Mouse (Mus musculus): ENCODE results near the gene Acad8. TPM values are rescaled to one million over a fixed set of nuclear protein-coding genes. Genes with fewer than 3 reads are reported as not detected.

Acad8 gene
- total RNA-seq, 4 experiments from 2014 or later: 33.4 to 46.6 (median 39.7) TPM

DNA sequence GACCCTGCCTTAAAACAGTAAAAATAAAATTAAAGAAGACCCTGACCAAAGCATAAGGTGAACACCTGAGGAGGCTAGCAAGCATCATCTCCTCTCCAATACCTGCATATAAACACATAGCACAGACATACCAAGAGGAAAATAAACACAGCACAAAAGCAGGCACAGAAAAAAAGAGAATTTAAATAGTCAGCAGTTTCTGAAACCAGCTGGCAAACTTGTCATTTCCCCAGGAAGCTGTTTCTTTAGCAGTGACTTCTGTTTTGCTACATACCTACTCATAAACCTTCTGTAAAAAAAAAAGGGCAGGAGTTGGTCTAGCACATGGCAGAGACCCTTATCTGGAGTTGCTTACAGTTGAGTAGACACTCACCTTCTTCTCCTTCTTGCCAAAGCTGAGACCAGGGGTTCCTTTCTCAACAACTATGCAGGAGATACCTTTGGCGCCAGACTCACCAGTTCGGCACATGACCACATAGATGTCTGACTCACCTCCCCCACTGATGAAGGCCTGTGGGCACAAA is 14.2 kb downstream of the Acad8 start:
- DNase-seq (ENCODE audit: low spot score in 2 of 2): no peak

GRCm38 (mm10) chr9:26978776-26979175 is 20.6 kb downstream of the Acad8 start:
- DNase-seq (ENCODE audit: low spot score in 2 of 2): no peak

DNA sequence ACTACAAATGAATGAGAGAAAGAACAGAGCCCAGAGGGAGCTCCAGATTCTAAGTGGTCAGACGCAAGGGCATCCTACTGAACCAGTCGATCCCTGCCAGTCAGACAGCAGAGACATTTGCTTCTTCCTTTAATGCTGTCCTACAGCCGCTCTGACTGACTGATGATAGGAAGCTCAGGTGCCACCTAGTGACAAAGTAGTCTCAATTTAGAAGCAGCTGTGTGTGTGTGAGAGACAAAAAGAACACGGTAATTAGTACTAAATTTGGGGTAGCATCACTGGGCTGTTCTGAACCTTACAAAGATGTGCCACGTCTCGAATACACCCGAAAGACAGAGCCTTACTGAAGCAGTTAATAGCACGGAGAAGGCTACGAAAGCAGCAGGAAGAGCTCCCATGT is 21.6 kb downstream of the Acad8 start:
- DNase-seq (ENCODE audit: low spot score in 2 of 2): no peak

GRCm38 (mm10) chr9:26947790-26948189 is 51.6 kb downstream of the Acad8 start:
- no peak for DNase-seq (ENCODE audit: low spot score in 2 of 2)

- DNase-seq (ENCODE audit: low spot score in 2 of 2): no peak
These were observed 75.2 kb downstream of the Acad8 start for GRCm38 (mm10) chr9:26924146-26924545.

Other genes with a start within 250 kb of the Acad8 start
- 1 to 10 TPM in 1 of 4 experiments, under 1 TPM in 3; 0.34 to 1.0 (median 0.44) TPM for gene Glb1l2, start 193.1 kb downstream of the Acad8 start, total RNA-seq (2022)
- gene Glb1l3, start 138.7 kb downstream of the Acad8 start, total RNA-seq (2022): not detected
- gene Gm1110, start 76.5 kb downstream of the Acad8 start, total RNA-seq (2022): not detected
- gene Thyn1, start 144 bp upstream of the Acad8 start, total RNA-seq (2022): 10 to 100 TPM; 84.4 to 97.1 (median 94.3) TPM
- gene Vps26b, start 30.5 kb upstream of the Acad8 start, total RNA-seq (2022): 100 to 1,000 TPM in 2 of 4 experiments, 10 to 100 TPM in 2; 93.9 to 110 (median 103) TPM
- 10 to 100 TPM; 17.8 to 22.9 (median 21.7) TPM for gene Ncapd3, start 30.6 kb upstream of the Acad8 start, total RNA-seq (2022)
- 10 to 100 TPM; 37.2 to 45.0 (median 41.6) TPM for gene Jam3, start 155.9 kb upstream of the Acad8 start, total RNA-seq (2022)